Mouse (Mus musculus) spleen, postnatal 14 days (tissue): ENCODE results near the gene Ly6g6c.

Experiments used
- DNase-seq, 2 experiments: peaks; one replicate each; pipeline ENCODE4 v3.0.0; 2021 to 2022; ENCODE audit warnings: low spot score in 2 of 2

Ly6g6c gene

DNA sequence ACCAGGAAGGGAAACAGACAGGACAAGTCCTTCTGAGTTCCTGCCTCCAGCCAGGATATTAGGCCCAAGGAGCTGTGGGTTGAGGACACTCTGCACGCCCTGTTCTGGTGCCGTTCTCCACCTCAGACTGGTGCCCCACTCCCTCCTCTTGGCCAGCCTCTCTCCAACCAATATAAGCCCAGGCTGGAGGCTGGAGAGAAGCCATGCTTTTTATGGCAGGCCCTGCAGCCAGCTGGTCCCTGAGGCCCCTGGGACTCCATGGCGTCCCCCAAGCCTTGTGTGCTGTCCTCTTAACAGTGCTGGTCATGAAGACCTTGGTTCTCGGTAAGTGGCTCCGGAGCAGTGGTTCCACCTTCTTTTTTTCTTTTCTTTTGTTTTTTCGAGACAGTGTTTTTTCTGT, 42.9 kb downstream of the Ly6g6c start, which contains the start of gene Ly6g5c:
Gene Ly6g5c (plus strand): TSS at position 183 of the 400 bp plus-strand sequence.
- DNase-seq, result no peak

DNA sequence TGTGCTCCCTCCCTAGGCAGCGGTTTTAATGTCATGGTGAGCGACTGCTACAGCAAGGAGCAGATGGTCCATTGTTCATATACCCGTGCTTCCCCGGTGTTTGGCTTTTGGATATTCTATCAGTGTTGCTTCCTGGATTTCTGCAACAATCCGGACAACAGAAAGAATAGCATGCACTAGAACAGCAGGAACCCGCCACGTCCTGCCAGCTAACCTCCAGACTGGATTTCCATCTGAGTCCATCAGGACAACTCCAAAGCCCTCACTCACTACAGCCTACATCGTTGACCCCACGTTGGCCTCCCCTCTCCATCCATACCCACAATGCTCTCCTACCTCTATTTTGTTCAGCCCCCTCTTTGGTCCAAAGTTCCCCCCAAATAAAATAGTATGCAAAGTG, 46.6 kb downstream of the Ly6g6c start:
- DNase-seq, result no peak

DNA sequence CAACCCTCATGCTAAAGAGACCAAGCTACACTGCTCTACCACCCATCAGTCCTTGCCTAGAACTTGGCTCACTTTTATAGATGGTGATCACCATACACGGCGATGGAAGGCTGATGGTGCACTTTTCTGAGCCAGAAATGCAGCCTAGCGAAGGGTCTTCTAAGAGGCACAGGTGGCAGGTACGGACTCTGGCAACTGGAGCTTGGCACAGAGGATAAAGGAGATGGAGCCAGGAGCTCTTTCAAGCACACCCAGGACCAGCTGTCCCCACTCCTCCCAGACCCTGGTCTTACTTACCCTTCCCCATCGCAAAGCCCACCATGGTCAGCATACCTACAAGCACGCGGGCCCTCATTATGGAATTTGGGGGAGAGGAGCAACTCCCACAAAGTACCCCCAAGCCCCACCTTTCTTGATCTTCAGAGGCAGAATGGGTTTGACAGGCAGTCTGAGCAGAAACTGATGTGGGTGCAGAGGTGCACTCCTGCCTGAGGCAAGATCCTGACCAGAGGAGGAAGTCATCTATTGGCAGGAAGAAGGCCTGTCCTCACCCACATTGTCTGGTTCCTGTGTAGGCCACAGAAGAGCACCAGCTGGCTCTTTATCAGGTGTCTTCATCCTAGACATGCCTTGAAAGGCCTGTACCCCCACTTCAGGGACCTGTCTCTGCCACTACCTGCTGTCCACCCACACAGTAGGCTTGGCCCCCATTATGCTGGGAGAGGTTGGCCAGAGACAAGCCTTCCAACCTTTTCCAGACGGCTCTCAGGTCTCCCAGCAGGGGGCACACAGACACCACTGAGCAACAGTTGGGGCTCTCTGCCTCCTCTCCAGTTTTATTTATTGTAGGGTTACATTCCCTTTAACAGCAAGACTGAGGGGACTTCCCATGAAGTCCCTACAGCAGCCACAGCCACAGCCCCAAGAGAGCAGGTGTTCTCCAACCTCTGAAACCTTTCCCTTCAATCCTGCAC, 50.1 kb downstream of the Ly6g6c start, which contains the start of gene Ly6g5b:
Gene Ly6g5b (minus strand): TSS at position 383 of the 974 bp plus-strand sequence.
- DNase-seq, result peak in 1 of 2 experiments; percentile 48
